Mouse (Mus musculus): ENCODE data around the gene Kat8. TPM values are rescaled to one million over a fixed set of nuclear protein-coding genes. Genes with fewer than 3 reads are reported as not detected.

Kat8 gene
- polyA plus RNA-seq, 1 experiment = 18.7 TPM

GRCm38 (mm10) chr7:127944614-127945013, 32.3 kb downstream of the Kat8 start:
- no peaks in the 10 kb centered on the region for H3K79me2 ChIP-seq (ENCODE audit: control insufficient read depth, insufficient read depth)
- no peaks in the 10 kb centered on the region for H3K79me3 ChIP-seq (ENCODE audit: low read depth)
- H3K4me3 ChIP-seq (ENCODE audit: insufficient read depth, poor library complexity, severe bottlenecking) = no peak overlapping the region
- no peak for TF ChIP-seq FOSL1 (IDR thresholded peaks at IDR 0.05; ENCODE audit: insufficient read depth, low read length, poor library complexity, severe bottlenecking)
- no peak for TF ChIP-seq USF1 (IDR thresholded peaks at IDR 0.05; ENCODE audit: low read depth)
- no peak for TF ChIP-seq MYOD1 (IDR thresholded peaks at IDR 0.05; ENCODE audit: control insufficient read depth, insufficient read length, low read depth)
- H3ac ChIP-seq (ENCODE audit: control insufficient read depth, insufficient read length, low read depth) = no peak overlapping the region
- peaks cover 30% of the 10 kb centered on the region for H3K27me3 ChIP-seq (ENCODE audit: control insufficient read depth, insufficient read depth, insufficient read length)
- H3K36me3 ChIP-seq (ENCODE audit: control insufficient read depth, insufficient read depth) = no peaks in the 10 kb centered on the region

GRCm38 (mm10) chr7:127946470-127947023, 34.2 kb downstream of the Kat8 start, which contains the start of gene Prss36:
Gene Prss36, minus strand, starts transcription at chr7:127946725.
- peaks cover 30% of the 10 kb centered on the region for H3K27me3 ChIP-seq (ENCODE audit: control insufficient read depth, insufficient read depth, insufficient read length)
- TF ChIP-seq CTCF (IDR thresholded peaks at IDR 0.05; ENCODE audit: control insufficient read depth, insufficient read depth, insufficient read length) = no peak
- no peak for TF ChIP-seq MAX (IDR thresholded peaks at IDR 0.05)
- no peak for TF ChIP-seq MYOG (IDR thresholded peaks at IDR 0.05; ENCODE audit: control insufficient read depth, extremely low read depth, insufficient read length)
- TF ChIP-seq FOSL1 (IDR thresholded peaks at IDR 0.05; ENCODE audit: insufficient read depth, low read length, poor library complexity, severe bottlenecking) = no peak
- no peak for TF ChIP-seq MYOD1 (IDR thresholded peaks at IDR 0.05; ENCODE audit: control insufficient read depth, insufficient read length, low read depth)
- TF ChIP-seq CEBPB (IDR thresholded peaks at IDR 0.05; ENCODE audit: low read depth) = no peak
- no peak for TF ChIP-seq USF1 (IDR thresholded peaks at IDR 0.05; ENCODE audit: low read depth)
- no peaks in the 10 kb centered on the region for H3K79me3 ChIP-seq (ENCODE audit: low read depth)
- H3K36me3 ChIP-seq (ENCODE audit: control insufficient read depth, insufficient read depth) = no peaks in the 10 kb centered on the region
- H3K79me2 ChIP-seq (ENCODE audit: control insufficient read depth, insufficient read depth) = no peaks in the 10 kb centered on the region
- H3ac ChIP-seq (ENCODE audit: control insufficient read depth, insufficient read length, low read depth) = no peak within 1 kb of the TSS
- no peak within 1 kb of the TSS for H3K4me3 ChIP-seq (ENCODE audit: insufficient read depth, poor library complexity, severe bottlenecking)

- no peak overlapping the region for H3K4me3 ChIP-seq (ENCODE audit: insufficient read depth, poor library complexity, severe bottlenecking)
- H3K27me3 ChIP-seq (ENCODE audit: control insufficient read depth, insufficient read depth, insufficient read length) = peaks cover 11% of the 10 kb centered on the region
- no peaks in the 10 kb centered on the region for H3K79me3 ChIP-seq (ENCODE audit: low read depth)
- H3K36me3 ChIP-seq (ENCODE audit: control insufficient read depth, insufficient read depth) = no peaks in the 10 kb centered on the region
- H3ac ChIP-seq (ENCODE audit: control insufficient read depth, insufficient read length, low read depth) = no peak overlapping the region
- TF ChIP-seq CTCF (IDR thresholded peaks at IDR 0.05; ENCODE audit: control insufficient read depth, insufficient read depth, insufficient read length) = no peak
- TF ChIP-seq MYOD1 (IDR thresholded peaks at IDR 0.05; ENCODE audit: control insufficient read depth, insufficient read length, low read depth) = no peak
- TF ChIP-seq MYOG (IDR thresholded peaks at IDR 0.05; ENCODE audit: control insufficient read depth, extremely low read depth, insufficient read length) = no peak
- no peak for TF ChIP-seq MAX (IDR thresholded peaks at IDR 0.05)
- no peak for TF ChIP-seq USF1 (IDR thresholded peaks at IDR 0.05; ENCODE audit: low read depth)
- no peak for TF ChIP-seq FOSL1 (IDR thresholded peaks at IDR 0.05; ENCODE audit: insufficient read depth, low read length, poor library complexity, severe bottlenecking)
- no peaks in the 10 kb centered on the region for H3K79me2 ChIP-seq (ENCODE audit: control insufficient read depth, insufficient read depth)
Measured at GRCm38 (mm10) chr7:127952864-127953581, 40.7 kb downstream of the Kat8 start.

- no peak for TF ChIP-seq FOSL1 (IDR thresholded peaks at IDR 0.05; ENCODE audit: insufficient read depth, low read length, poor library complexity, severe bottlenecking)
- no peak for TF ChIP-seq USF1 (IDR thresholded peaks at IDR 0.05; ENCODE audit: low read depth)
- TF ChIP-seq MYOG (IDR thresholded peaks at IDR 0.05; ENCODE audit: control insufficient read depth, extremely low read depth, insufficient read length) = no peak
- no peak for TF ChIP-seq CTCF (IDR thresholded peaks at IDR 0.05; ENCODE audit: control insufficient read depth, insufficient read depth, insufficient read length)
- TF ChIP-seq CEBPB (IDR thresholded peaks at IDR 0.05; ENCODE audit: low read depth) = no peak
- TF ChIP-seq MAX (IDR thresholded peaks at IDR 0.05) = no peak
- no peak for TF ChIP-seq MYOD1 (IDR thresholded peaks at IDR 0.05; ENCODE audit: control insufficient read depth, insufficient read length, low read depth)
- no peak overlapping the region for H3ac ChIP-seq (ENCODE audit: control insufficient read depth, insufficient read length, low read depth)
- no peaks in the 10 kb centered on the region for H3K79me3 ChIP-seq (ENCODE audit: low read depth)
- H3K79me2 ChIP-seq (ENCODE audit: control insufficient read depth, insufficient read depth) = no peaks in the 10 kb centered on the region
- no peak overlapping the region for H3K4me3 ChIP-seq (ENCODE audit: insufficient read depth, poor library complexity, severe bottlenecking)
- H3K27me3 ChIP-seq (ENCODE audit: control insufficient read depth, insufficient read depth, insufficient read length) = peaks cover 5% of the 10 kb centered on the region
- H3K36me3 ChIP-seq (ENCODE audit: control insufficient read depth, insufficient read depth) = no peaks in the 10 kb centered on the region
Measured at GRCm38 (mm10) chr7:127959364-127959763, 47.0 kb downstream of the Kat8 start.

- H3K79me3 ChIP-seq (ENCODE audit: low read depth) = peaks cover 34% of the 10 kb centered on the region
Measured at GRCm38 (mm10) chr7:127966371-127966918, 54.1 kb downstream of the Kat8 start.

More at GRCm38 (mm10) chr7:127966371-127966918, 54.1 kb downstream of the Kat8 start:
- TF ChIP-seq MYOG (IDR thresholded peaks at IDR 0.05; ENCODE audit: control insufficient read depth, extremely low read depth, insufficient read length) (no peak), USF1 (IDR thresholded peaks at IDR 0.05; ENCODE audit: low read depth) (no peak), MAX (IDR thresholded peaks at IDR 0.05) (no peak), FOSL1 (IDR thresholded peaks at IDR 0.05; ENCODE audit: insufficient read depth, low read length, poor library complexity, severe bottlenecking) (no peak), CEBPB (IDR thresholded peaks at IDR 0.05; ENCODE audit: low read depth) (no peak), CTCF (IDR thresholded peaks at IDR 0.05; ENCODE audit: control insufficient read depth, insufficient read depth, insufficient read length) (no peak), MYOD1 (IDR thresholded peaks at IDR 0.05; ENCODE audit: control insufficient read depth, insufficient read length, low read depth) (no peak)
- Histone ChIP-seq H3K36me3 (ENCODE audit: control insufficient read depth, insufficient read depth) (peaks cover 31% of the 10 kb centered on the region), H3K27me3 (ENCODE audit: control insufficient read depth, insufficient read depth, insufficient read length) (no peaks in the 10 kb centered on the region), H3K79me2 (ENCODE audit: control insufficient read depth, insufficient read depth) (peaks cover 42% of the 10 kb centered on the region), H3K4me3 (ENCODE audit: insufficient read depth, poor library complexity, severe bottlenecking) (peak overlapping the region; percentile 82), H3ac (ENCODE audit: control insufficient read depth, insufficient read length, low read depth) (peak overlapping the region; percentile 92)

Measured in C2C12 (cell line).